Mouse (Mus musculus): Measurements from ENCODE around the gene Map2k3. TPM values are rescaled to one million over a fixed set of nuclear protein-coding genes. Genes with fewer than 3 reads are reported as not detected.
"Not testable (repeated sequence)": the region's sequence is repeated elsewhere in the genome, so short reads cannot be mapped to it uniquely, and the experiment has no call there.

Map2k3 gene
- 102 and 114 TPM in 2 replicates for polyA plus RNA-seq (2015; fragmentation: Nextera tagmentation; extraction: Ambion mirVana)

DNA sequence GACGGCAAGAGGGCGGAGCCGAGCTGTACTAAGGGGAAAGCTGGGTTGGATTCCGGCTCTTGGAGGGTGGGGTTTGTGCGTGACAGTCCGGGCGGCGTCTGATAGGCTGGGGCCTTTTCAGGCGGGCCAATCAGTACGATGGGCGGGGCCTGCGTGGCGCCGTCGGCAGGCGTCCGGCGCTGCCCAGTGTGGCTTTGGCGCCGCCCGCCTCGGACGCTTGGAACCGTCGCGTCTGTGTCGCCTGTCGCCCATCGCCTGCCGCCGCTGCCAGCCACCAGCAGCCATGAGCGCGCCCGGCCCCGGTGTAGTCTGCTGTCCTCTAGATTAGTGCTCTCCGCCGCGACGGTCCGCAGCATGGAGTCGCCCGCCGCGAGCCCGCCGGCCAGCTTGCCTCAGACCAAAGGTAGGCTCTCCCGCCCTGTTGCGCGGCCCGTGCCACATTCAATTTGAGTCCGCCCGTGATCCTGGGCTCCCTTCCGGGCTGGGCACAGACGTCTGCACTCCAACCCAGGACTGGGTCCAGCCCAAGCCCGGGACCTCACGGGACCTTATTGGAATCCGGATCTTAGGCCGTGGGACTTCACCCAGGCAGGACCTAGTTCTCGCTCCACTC, at the start of gene Map2k3:
Gene Map2k3 (plus strand): TSS at position 165 of the 613 bp plus-strand sequence.
- no peaks in the 10 kb centered on the region for H3K27me3 ChIP-seq
- ATAC-seq (ENCODE audit: insufficient number of reproducible peaks, low FRiP score, low TSS enrichment, low read depth) = peak; percentile 95
- H3K4me3 ChIP-seq = peak within 1 kb of the TSS; percentile 78
- H3K27ac ChIP-seq = peak within 1 kb of the TSS; percentile 71
- no peaks in the 10 kb centered on the region for H3K9me3 ChIP-seq
- H3K4me1 ChIP-seq = peaks cover 54% of the 10 kb centered on the region
- H3K36me3 ChIP-seq = peaks cover 4% of the 10 kb centered on the region
- under 1% methylated on average over 58 of the region's 59 CpGs for WGBS
- peak within 1 kb of the TSS; percentile 79 for H3K4me2 ChIP-seq
- H3K9ac ChIP-seq = peak within 1 kb of the TSS; percentile 78

DNA sequence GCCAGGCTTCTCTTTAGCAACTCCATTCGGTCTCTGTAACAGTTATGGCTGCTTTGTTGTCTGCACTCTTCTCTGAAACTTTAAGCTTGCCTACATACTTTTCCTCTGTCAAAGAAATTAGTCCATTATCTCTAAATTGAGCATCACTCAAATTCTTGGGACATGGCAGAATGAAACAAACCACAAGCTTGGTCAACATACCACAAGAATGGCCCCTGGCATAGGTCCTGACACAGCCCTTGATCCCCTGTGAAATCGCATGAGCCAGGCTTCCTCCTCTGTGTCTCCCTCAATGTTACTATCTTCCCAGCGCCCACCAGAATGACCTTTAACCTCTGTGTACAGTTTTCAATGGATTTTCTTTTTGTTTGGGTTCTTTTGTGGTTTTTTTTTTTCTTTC, 49.4 kb upstream of the Map2k3 start:
- Histone ChIP-seq H3K36me3 (peaks cover 6% of the 10 kb centered on the region; the same call in 1 of the 2 replicates), H3K27me3 (no peaks in the 10 kb centered on the region), H3K9me3 (no peaks in the 10 kb centered on the region), H3K4me3 (no peak overlapping the region), H3K27ac (no peak overlapping the region), H3K9ac (no peak overlapping the region), H3K4me2 (no peak overlapping the region), H3K4me1 (peaks cover 12% of the 10 kb centered on the region)
- ATAC-seq (ENCODE audit: insufficient number of reproducible peaks, low FRiP score, low TSS enrichment, low read depth) = no peak
- 77% methylated on average over 3 of the region's 3 CpGs for WGBS

DNA sequence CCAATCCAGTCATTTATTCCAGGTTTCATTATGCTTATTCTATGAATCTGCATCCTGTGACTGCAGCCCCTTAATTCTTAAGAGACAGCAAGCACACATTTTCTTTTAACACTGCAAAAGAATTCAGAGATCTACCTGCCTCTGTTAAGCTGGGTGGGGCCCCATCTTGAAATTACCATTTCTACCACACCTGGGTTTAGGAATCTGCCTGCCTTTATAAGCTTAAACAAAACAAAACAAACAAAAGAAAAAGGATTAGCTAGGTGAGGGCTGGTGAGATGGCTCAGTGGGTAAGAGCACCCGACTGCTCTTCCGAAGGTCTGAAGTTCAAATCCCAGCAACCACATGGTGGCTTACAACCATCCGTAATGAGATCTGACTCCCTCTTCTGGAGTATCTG, 44.8 kb upstream of the Map2k3 start:
- not testable (repeated sequence) for H3K27me3 ChIP-seq; H3K27ac ChIP-seq; H3K9me3 ChIP-seq; H3K4me2 ChIP-seq; H3K36me3 ChIP-seq; H3K4me3 ChIP-seq; H3K4me1 ChIP-seq; H3K9ac ChIP-seq; ATAC-seq (ENCODE audit: insufficient number of reproducible peaks, low FRiP score, low TSS enrichment, low read depth)
- 89% methylated on average over 3 of the region's 3 CpGs for WGBS

GRCm38 (mm10) chr11:60889861-60890260, 42.0 kb upstream of the Map2k3 start:
- no peak overlapping the region for H3K9ac ChIP-seq
- 54% methylated on average over 2 of the region's 2 CpGs for WGBS
- no peak for ATAC-seq (ENCODE audit: insufficient number of reproducible peaks, low FRiP score, low TSS enrichment, low read depth)
- H3K36me3 ChIP-seq = 0 out of 2 replicates have a peak, but pooled peaks cover 3% of the 10 kb centered on the region
- H3K9me3 ChIP-seq = no peaks in the 10 kb centered on the region
- no peaks in the 10 kb centered on the region for H3K27me3 ChIP-seq
- H3K4me1 ChIP-seq = no peaks in the 10 kb centered on the region
- H3K4me3 ChIP-seq = no peak overlapping the region
- no peak overlapping the region for H3K4me2 ChIP-seq
- no peak overlapping the region for H3K27ac ChIP-seq

GRCm38 (mm10) chr11:60890286-60890685, 41.5 kb upstream of the Map2k3 start:
- Histone ChIP-seq H3K9ac (no peak overlapping the region), H3K4me3 (no peak overlapping the region), H3K9me3 (no peaks in the 10 kb centered on the region), H3K4me1 (no peaks in the 10 kb centered on the region), H3K27me3 (no peaks in the 10 kb centered on the region), H3K27ac (no peak overlapping the region), H3K36me3 (0 out of 2 replicates have a peak, but pooled peaks cover 3% of the 10 kb centered on the region), H3K4me2 (no peak overlapping the region)
- 52% methylated on average over 6 of the region's 6 CpGs for WGBS
- ATAC-seq (ENCODE audit: insufficient number of reproducible peaks, low FRiP score, low TSS enrichment, low read depth) = no peak

- 58% methylated on average over 3 of the region's 3 CpGs for WGBS
- H3K4me1 ChIP-seq = peaks cover under 1% of the 10 kb centered on the region; the same call in 1 of the 2 replicates
- no peaks in the 10 kb centered on the region for H3K27me3 ChIP-seq
- no peak overlapping the region for H3K27ac ChIP-seq
- H3K4me3 ChIP-seq = no peak overlapping the region
- no peak overlapping the region for H3K9ac ChIP-seq
- no peaks in the 10 kb centered on the region for H3K9me3 ChIP-seq
- no peak overlapping the region for H3K4me2 ChIP-seq
- ATAC-seq (ENCODE audit: insufficient number of reproducible peaks, low FRiP score, low TSS enrichment, low read depth) = no peak
- H3K36me3 ChIP-seq = 0 out of 2 replicates have a peak, but pooled peaks cover 2% of the 10 kb centered on the region
Observed at GRCm38 (mm10) chr11:60890744-60891143, 41.1 kb upstream of the Map2k3 start.

GRCm38 (mm10) chr11:60895915-60896314, 35.9 kb upstream of the Map2k3 start:
- H3K4me1 ChIP-seq = peaks cover 5% of the 10 kb centered on the region; the same call in 1 of the 2 replicates
- WGBS = 6% methylated on average over 4 of the region's 4 CpGs
- H3K36me3 ChIP-seq = no peaks in the 10 kb centered on the region
- H3K4me2 ChIP-seq = no peak overlapping the region
- no peak overlapping the region; the same call in 1 of the 2 replicates for H3K27ac ChIP-seq
- no peak overlapping the region for H3K9ac ChIP-seq
- H3K27me3 ChIP-seq = no peaks in the 10 kb centered on the region
- H3K4me3 ChIP-seq = no peak overlapping the region
- H3K9me3 ChIP-seq = no peaks in the 10 kb centered on the region
- ATAC-seq (ENCODE audit: insufficient number of reproducible peaks, low FRiP score, low TSS enrichment, low read depth) = no peak

GRCm38 (mm10) chr11:60902001-60902400, 29.8 kb upstream of the Map2k3 start:
- Histone ChIP-seq H3K4me1 (0 out of 2 replicates have a peak, but pooled peaks cover 6% of the 10 kb centered on the region), H3K9ac (no peak overlapping the region), H3K4me3 (no peak overlapping the region), H3K36me3 (peaks cover 35% of the 10 kb centered on the region), H3K4me2 (no peak overlapping the region), H3K27me3 (no peaks in the 10 kb centered on the region), H3K27ac (no peak overlapping the region; the same call in 1 of the 2 replicates), H3K9me3 (no peaks in the 10 kb centered on the region)
- 53% methylated on average over 7 of the region's 7 CpGs for WGBS
- ATAC-seq (ENCODE audit: insufficient number of reproducible peaks, low FRiP score, low TSS enrichment, low read depth) = no peak

DNA sequence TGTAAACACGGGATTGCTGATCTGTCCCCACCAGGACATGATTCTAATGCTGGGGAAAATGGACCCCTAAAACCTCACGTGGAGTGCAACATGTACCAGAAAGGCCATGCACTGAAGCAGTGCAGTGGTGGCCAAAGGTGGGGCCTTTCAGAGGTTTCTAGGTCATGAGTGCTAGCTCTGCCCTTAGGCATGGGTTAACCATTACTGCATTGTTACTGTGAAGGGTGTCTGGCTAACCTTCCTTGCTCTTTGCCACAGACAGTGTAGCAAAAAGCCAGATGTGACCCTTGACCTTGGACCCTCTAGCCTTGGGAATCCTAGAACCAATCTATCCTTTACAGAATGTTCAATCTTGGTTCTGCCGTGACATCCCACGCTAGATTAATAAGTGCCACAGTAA, 29.3 kb upstream of the Map2k3 start:
- H3K27me3 ChIP-seq = no peaks in the 10 kb centered on the region
- no peak overlapping the region for H3K4me2 ChIP-seq
- no peak overlapping the region for H3K4me3 ChIP-seq
- no peak overlapping the region for H3K9ac ChIP-seq
- WGBS = 32% methylated on average over 4 of the region's 4 CpGs
- no peak for ATAC-seq (ENCODE audit: insufficient number of reproducible peaks, low FRiP score, low TSS enrichment, low read depth)
- H3K36me3 ChIP-seq = peaks cover 35% of the 10 kb centered on the region
- no peaks in the 10 kb centered on the region for H3K9me3 ChIP-seq
- no peak overlapping the region; the same call in 1 of the 2 replicates for H3K27ac ChIP-seq
- H3K4me1 ChIP-seq = 0 out of 2 replicates have a peak, but pooled peaks cover 6% of the 10 kb centered on the region

GRCm38 (mm10) chr11:60903661-60904061, 28.2 kb upstream of the Map2k3 start:
- Histone ChIP-seq H3K27me3 (no peaks in the 10 kb centered on the region), H3K4me3 (no peak overlapping the region)

GRCm38 (mm10) chr11:60905407-60906120, 26.3 kb upstream of the Map2k3 start:
- H3K9me3 ChIP-seq = no peaks in the 10 kb centered on the region
- H3K36me3 ChIP-seq = peaks cover 35% of the 10 kb centered on the region
- no peak overlapping the region for H3K27ac ChIP-seq
- 0 out of 2 replicates have a peak, but pooled peaks cover 6% of the 10 kb centered on the region for H3K4me1 ChIP-seq
- no peak overlapping the region for H3K4me3 ChIP-seq
- no peaks in the 10 kb centered on the region for H3K27me3 ChIP-seq
- ATAC-seq (ENCODE audit: insufficient number of reproducible peaks, low FRiP score, low TSS enrichment, low read depth) = no peak
- 86% methylated on average over 10 of the region's 10 CpGs for WGBS
- no peak overlapping the region for H3K9ac ChIP-seq
- H3K4me2 ChIP-seq = no peak overlapping the region

More at GRCm38 (mm10) chr11:60903661-60904061, 28.2 kb upstream of the Map2k3 start:
- Histone ChIP-seq H3K27ac (no peak overlapping the region), H3K9ac (no peak overlapping the region), H3K4me1 (0 out of 2 replicates have a peak, but pooled peaks cover 6% of the 10 kb centered on the region), H3K4me2 (no peak overlapping the region), H3K9me3 (no peaks in the 10 kb centered on the region), H3K36me3 (peaks cover 35% of the 10 kb centered on the region)
- WGBS = 88% methylated on average over 6 of the region's 6 CpGs
- no peak for ATAC-seq (ENCODE audit: insufficient number of reproducible peaks, low FRiP score, low TSS enrichment, low read depth)

GRCm38 (mm10) chr11:60906449-60906848, 25.4 kb upstream of the Map2k3 start:
- no peak overlapping the region for H3K4me2 ChIP-seq
- H3K9me3 ChIP-seq = no peaks in the 10 kb centered on the region
- no peak overlapping the region for H3K9ac ChIP-seq
- H3K4me1 ChIP-seq = peaks cover 8% of the 10 kb centered on the region
- H3K27ac ChIP-seq = no peak overlapping the region
- 0 out of 2 replicates have a peak, but pooled peaks have one; percentile 17 for ATAC-seq (ENCODE audit: insufficient number of reproducible peaks, low FRiP score, low TSS enrichment, low read depth)
- 91% methylated on average over 4 of the region's 4 CpGs for WGBS
- no peaks in the 10 kb centered on the region for H3K27me3 ChIP-seq
- H3K36me3 ChIP-seq = peaks cover 35% of the 10 kb centered on the region
- H3K4me3 ChIP-seq = no peak overlapping the region

Data from limb, embryonic 15.5 days (tissue).